Mouse (Mus musculus): Measurements from ENCODE around the gene Racgap1. TPM values are rescaled to one million over a fixed set of nuclear protein-coding genes. Genes with fewer than 3 reads are reported as not detected.

The Racgap1 gene
- total RNA-seq, 1 experiment from 2014 or later, result 6.6 TPM

DNA sequence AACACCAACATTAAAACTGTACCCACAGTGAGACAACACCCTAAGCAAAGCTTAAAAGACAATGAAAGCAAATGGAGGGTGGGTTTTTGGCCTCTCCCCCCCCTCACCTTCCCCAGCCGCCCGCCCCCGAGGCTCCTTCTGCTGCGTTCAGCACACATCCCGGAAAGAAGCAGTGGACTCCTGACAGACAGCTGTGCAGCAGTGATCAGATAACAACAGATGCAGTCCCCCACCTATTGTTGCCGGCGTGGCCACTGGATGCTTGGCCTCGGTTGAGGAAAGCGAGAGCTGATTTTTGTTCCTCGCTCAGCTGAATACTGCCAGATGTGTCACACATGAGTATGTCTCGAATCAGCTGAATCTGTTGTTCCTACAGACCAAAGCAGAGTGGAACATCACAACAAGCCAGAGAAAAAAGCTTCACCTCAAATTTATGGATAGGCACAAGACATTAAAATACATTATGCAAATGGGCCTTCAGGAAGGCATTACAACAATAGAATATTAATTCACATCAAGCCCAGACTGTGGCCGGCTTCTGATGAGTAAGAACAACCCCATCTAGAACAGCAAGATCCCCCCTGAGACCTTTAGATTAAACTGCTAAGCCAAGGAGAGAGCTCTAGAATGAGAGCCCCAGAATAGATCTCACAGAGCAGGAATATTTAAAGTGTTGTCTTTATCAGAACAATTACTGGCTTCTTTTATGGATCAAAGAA, 13.9 kb downstream of the Racgap1 start:
- no peak for ATAC-seq (ENCODE audit: extremely low read depth, insufficient number of reproducible peaks, low FRiP score, poor library complexity, severe bottlenecking)

- ATAC-seq (ENCODE audit: extremely low read depth, insufficient number of reproducible peaks, low FRiP score, poor library complexity, severe bottlenecking), result no peak
Observed at GRCm38 (mm10) chr15:99634702-99635101, 16.8 kb downstream of the Racgap1 start.

GRCm38 (mm10) chr15:99631618-99632017, 19.8 kb downstream of the Racgap1 start:
- ATAC-seq (ENCODE audit: extremely low read depth, insufficient number of reproducible peaks, low FRiP score, poor library complexity, severe bottlenecking), result no peak

DNA sequence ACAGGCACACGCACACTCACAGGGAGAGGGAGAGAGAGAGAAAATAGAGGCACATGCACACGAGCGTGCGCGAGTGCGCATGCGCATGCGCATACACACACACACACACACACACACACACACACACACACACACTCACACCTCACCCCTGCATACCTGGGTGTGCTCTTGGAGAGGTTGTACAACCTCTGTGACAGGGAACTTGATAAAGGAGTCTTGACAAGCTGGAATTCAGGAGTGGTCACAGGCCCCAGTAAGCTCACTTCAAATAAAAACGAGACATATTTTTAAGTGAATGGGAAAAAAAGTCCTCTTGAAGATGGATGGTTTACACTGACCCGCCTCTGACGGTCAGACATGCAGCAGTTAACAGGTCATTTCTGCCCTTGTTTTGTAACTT, 29.4 kb downstream of the Racgap1 start:
- no peak for ATAC-seq (ENCODE audit: extremely low read depth, insufficient number of reproducible peaks, low FRiP score, poor library complexity, severe bottlenecking)

DNA sequence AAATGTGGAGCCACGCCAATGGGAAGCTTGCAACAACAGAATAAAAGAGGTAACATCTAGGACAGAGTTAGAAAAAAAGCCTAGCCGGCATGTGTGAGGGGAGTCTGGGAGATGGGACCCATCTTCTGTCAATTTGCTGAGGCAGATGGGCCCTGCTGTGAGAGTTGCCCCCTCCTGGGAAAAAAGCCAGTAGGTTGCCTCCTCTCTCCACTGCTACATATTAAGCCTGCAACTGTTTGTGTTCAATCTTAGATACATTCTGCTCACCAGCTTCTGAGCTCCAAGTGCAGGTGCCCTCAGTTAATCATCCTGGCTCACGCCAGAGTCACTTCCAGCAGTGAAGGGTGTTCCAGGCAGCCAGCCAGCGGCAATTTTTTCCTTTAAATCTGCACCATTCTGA, 31.6 kb downstream of the Racgap1 start:
- no peak for ATAC-seq (ENCODE audit: extremely low read depth, insufficient number of reproducible peaks, low FRiP score, poor library complexity, severe bottlenecking)

- ATAC-seq (ENCODE audit: extremely low read depth, insufficient number of reproducible peaks, low FRiP score, poor library complexity, severe bottlenecking), result no peak
Observed at GRCm38 (mm10) chr15:99618595-99618994, 32.9 kb downstream of the Racgap1 start.

DNA sequence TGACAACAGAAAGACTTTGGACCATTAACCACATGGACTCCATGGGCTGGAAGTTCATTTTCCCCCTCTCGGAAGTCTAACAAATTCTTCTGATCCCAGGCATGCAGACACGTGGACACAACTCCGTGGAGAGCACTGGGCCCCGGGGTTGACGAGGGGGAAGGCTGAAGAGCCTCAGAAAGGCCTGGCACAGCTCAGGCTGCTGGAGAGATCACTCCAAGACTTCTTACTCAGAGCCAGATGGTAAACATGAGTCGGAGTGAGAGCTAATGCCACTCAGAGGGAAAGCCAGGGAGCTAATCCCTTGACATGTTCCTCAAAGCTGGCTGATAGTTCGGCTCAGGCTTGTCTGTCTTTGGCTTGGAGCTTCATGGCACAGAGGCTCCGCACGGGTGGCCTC, 36.2 kb downstream of the Racgap1 start:
- no peak for ATAC-seq (ENCODE audit: extremely low read depth, insufficient number of reproducible peaks, low FRiP score, poor library complexity, severe bottlenecking)

DNA sequence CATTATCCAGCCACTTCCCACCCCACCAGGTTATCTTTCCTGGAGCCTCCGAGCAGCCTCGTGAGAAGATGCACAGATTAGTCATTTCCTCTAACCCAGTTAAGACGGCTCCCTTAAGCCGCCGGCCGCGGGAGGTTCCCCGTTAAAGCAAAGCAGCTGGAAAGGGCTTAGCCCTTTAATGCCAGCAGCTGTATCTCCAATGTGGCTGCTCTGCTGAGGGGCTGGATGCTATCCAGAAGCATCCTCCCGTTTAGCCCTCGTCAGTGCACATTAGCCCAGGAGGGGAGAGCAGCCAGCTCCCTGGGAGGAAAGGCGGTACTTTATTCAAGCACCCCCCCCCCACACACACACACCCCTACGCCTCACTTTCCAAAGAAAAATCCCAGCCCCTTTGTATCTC, 36.7 kb downstream of the Racgap1 start:
- no peak for ATAC-seq (ENCODE audit: extremely low read depth, insufficient number of reproducible peaks, low FRiP score, poor library complexity, severe bottlenecking)

DNA sequence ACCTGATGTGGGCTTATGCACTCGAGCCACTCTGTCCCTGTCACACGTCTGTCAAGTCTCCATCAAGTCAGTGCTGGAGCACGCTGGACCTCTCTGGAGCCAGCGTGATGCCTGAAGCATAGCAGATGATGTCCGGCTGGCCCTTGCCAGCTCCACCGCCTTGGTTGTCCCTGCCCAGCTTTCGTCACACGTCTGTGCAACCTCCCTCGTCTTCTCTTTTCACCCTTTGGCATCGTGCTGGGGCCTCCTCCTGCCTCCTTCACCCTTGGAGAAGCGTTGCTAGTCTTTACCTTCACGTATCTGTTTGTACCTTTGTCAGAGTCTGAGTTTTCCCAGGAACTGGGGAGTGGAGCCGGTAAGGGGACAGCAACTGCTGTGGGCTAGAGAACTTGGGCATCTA, 37.2 kb downstream of the Racgap1 start:
- ATAC-seq (ENCODE audit: extremely low read depth, insufficient number of reproducible peaks, low FRiP score, poor library complexity, severe bottlenecking), result no peak

GRCm38 (mm10) chr15:99611563-99611962, 39.9 kb downstream of the Racgap1 start:
- ATAC-seq (ENCODE audit: extremely low read depth, insufficient number of reproducible peaks, low FRiP score, poor library complexity, severe bottlenecking), result no peak

DNA sequence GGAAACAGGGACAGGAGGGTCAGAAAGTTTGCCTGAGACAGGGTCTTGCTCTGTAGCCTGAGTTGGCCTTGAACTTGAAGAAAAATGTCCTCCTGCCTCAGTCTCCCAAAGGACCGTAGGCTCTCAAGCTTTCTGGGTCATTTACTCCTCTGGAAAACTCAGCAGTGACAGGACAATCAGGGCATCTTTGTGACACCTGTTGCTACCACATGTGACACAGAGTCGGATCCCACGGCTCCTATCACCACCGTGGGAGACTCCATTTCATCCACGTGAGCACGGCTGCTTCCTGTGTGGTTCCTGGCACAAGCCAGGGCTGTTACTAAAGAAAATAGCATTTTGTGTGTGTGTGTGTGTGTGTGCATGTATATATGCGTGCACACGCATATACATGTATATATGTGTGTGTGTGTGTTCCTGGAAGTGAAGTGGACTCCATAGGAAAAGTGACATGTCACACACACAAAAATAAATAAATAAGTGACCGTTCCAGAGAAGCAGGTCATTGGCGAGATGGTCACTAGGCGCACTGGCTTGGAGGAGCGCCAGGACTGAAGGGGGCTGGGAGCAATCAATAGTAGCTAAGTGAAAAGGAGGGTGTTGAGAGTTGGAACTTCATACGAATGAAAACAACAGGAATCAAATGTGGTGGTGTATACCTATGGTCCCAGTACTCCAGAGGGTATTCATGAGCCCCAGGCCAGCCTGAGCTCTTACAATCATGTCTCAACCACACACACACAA, 42.9 kb downstream of the Racgap1 start:
- ATAC-seq (ENCODE audit: extremely low read depth, insufficient number of reproducible peaks, low FRiP score, poor library complexity, severe bottlenecking), result no peak

- ATAC-seq (ENCODE audit: extremely low read depth, insufficient number of reproducible peaks, low FRiP score, poor library complexity, severe bottlenecking), result no peak
Observed at GRCm38 (mm10) chr15:99607388-99608113, 43.9 kb downstream of the Racgap1 start.

DNA sequence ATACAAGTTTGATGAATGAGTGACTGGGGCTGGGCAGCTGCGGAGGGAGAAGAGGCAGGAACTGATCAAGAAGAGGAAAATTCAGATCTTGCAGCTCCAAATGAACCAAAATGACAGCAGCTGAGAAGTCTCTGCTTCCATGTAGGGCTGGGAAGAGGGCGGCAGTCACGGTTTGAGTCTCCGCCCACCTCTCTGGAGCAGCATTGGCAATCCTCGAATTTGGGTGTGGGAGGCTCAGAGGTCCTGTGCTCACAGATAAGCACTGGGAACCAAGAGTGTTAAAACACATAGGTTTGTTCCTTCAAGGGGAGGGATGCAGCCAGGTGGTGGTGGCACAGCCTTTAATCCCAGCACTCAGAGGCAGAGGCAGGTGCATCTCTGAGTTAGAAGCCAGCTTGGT, 44.9 kb downstream of the Racgap1 start:
- no peak for ATAC-seq (ENCODE audit: extremely low read depth, insufficient number of reproducible peaks, low FRiP score, poor library complexity, severe bottlenecking)

DNA sequence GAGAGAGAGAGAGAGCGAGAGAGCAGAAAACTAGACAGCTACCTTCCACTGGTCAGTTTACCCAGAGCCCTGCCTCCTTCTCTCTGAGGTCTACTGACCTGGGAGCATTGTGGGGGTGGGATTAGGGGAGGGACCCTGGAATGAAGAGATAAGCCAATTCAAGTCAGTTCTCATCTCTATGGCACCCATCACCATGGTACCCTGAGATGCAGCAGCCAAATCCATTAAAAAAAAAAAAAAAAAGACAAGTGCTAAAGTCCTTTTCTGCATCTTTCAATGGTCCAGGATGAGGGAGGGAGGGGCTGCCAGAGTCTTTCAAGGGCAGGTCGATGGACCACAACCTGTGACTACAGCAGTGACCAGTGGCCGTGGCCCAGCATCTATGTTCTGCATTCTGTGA, 45.9 kb downstream of the Racgap1 start:
- no peak for ATAC-seq (ENCODE audit: extremely low read depth, insufficient number of reproducible peaks, low FRiP score, poor library complexity, severe bottlenecking)

DNA sequence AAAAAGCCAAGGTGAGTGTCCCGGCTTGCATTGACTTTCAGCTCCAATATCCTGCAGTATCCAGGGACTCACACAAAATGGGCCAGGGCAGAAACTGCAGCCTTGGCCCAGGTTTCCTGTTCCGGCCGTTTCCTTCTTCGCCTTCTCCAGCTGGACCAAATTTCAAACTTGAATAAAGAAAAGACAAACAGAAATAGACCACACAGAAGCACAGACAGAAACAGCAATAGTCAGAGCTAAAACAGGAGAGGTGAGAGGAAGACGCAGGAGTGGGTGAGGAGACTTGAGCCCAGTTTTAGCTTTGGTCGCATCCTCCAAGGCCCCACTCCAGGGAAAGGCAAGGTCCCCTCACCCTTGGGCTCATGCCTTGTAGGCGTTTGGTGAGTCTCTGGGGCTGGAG, 48.2 kb downstream of the Racgap1 start:
- ATAC-seq (ENCODE audit: extremely low read depth, insufficient number of reproducible peaks, low FRiP score, poor library complexity, severe bottlenecking), result no peak

GRCm38 (mm10) chr15:99602206-99602820, 49.1 kb downstream of the Racgap1 start:
- no peak for ATAC-seq (ENCODE audit: extremely low read depth, insufficient number of reproducible peaks, low FRiP score, poor library complexity, severe bottlenecking)

GRCm38 (mm10) chr15:99601823-99602120, 49.7 kb downstream of the Racgap1 start:
- no peak for ATAC-seq (ENCODE audit: extremely low read depth, insufficient number of reproducible peaks, low FRiP score, poor library complexity, severe bottlenecking)

GRCm38 (mm10) chr15:99600986-99601822, 50.3 kb downstream of the Racgap1 start, which contains the start of gene Aqp6:
TSS of gene Aqp6 (plus strand) at chr15:99601400.
- ATAC-seq (ENCODE audit: extremely low read depth, insufficient number of reproducible peaks, low FRiP score, poor library complexity, severe bottlenecking), result no peak

All from neutrophil, adult 5-6 weeks (primary cell).